Mouse (Mus musculus) spleen, embryonic (tissue): ENCODE measurements around the gene Acp4.
"Not testable (repeated sequence)": the region's sequence is repeated elsewhere in the genome, so short reads cannot be mapped to it uniquely, and the experiment has no call there.

ENCODE experiments used
- CTCF ChIA-PET: fragments of 350-600 bp; sonication (Branson Sonifier 250); formaldehyde crosslinking; loops from one replicate; lab custom pipeline; 2022; lab: Charles Lee

The Acp4 gene

GRCm38 (mm10) chr7:44262791-44263643, 5.8 kb upstream of the Acp4 start:
- CTCF ChIA-PET, result interaction anchor here (1.0 to 1.4 kb wide), 3 partner anchors 50 to 88 kb away, joined by 3 to 4 read pairs (median 4); no protein-coding TSS in a partner anchor

GRCm38 (mm10) chr7:44261147-44261546, 4.0 kb upstream of the Acp4 start, which contains the start of gene Gm15517:
Gene Gm15517, plus strand, starts transcription at chr7:44261447.
- CTCF ChIA-PET, result no interaction called here

- CTCF ChIA-PET, result interaction anchor here (0.6 kb wide), 1 partner anchor 39 kb away, joined by 3 read pairs; no protein-coding TSS in a partner anchor
Observed at GRCm38 (mm10) chr7:44260410-44260809, 3.2 kb upstream of the Acp4 start.

- CTCF ChIA-PET, result no interaction called here
Observed at GRCm38 (mm10) chr7:44254930-44255329, 2.2 kb downstream of the Acp4 start.

GRCm38 (mm10) chr7:44253023-44253616, 4.1 kb downstream of the Acp4 start:
- CTCF ChIA-PET, result no interaction called here

GRCm38 (mm10) chr7:44250732-44251275, 6.4 kb downstream of the Acp4 start:
- CTCF ChIA-PET, result not testable (repeated sequence)

GRCm38 (mm10) chr7:44249248-44249647, 7.9 kb downstream of the Acp4 start:
- CTCF ChIA-PET, result no interaction called here

- CTCF ChIA-PET, result no interaction called here
Observed at GRCm38 (mm10) chr7:44247971-44248370, 9.2 kb downstream of the Acp4 start.

- CTCF ChIA-PET, result interaction anchor here (0.7 kb wide), 1 partner anchor 985 kb away, joined by 6 read pairs; no protein-coding TSS in a partner anchor
Observed at GRCm38 (mm10) chr7:44246984-44247470, 10.2 kb downstream of the Acp4 start.

GRCm38 (mm10) chr7:44246055-44246983, 10.9 kb downstream of the Acp4 start, which contains the start of the genes 1700028J19Rik and 2410002F23Rik:
Gene 1700028J19Rik, minus strand, starts transcription at chr7:44246695.
Gene 2410002F23Rik, plus strand, starts transcription at chr7:44246722.
- CTCF ChIA-PET, result interaction anchor here (0.7 kb wide), 1 partner anchor 986 kb away, joined by 6 read pairs; no protein-coding TSS in a partner anchor

- CTCF ChIA-PET, result interaction anchor here (0.6 kb wide), 1 partner anchor 131 kb away, joined by 5 read pairs; no protein-coding TSS in a partner anchor
Observed at GRCm38 (mm10) chr7:44244080-44244479, 13.1 kb downstream of the Acp4 start.

GRCm38 (mm10) chr7:44241163-44241562, 16.0 kb downstream of the Acp4 start:
- CTCF ChIA-PET, result no interaction called here

- CTCF ChIA-PET, result no interaction called here
Observed at GRCm38 (mm10) chr7:44240712-44241111, 16.5 kb downstream of the Acp4 start.

GRCm38 (mm10) chr7:44239913-44240312, 17.3 kb downstream of the Acp4 start:
- CTCF ChIA-PET, result no interaction called here

GRCm38 (mm10) chr7:44235909-44236308, 21.3 kb downstream of the Acp4 start, which contains the start of gene Gm36864:
Gene Gm36864, plus strand, starts transcription at chr7:44236177.
- CTCF ChIA-PET, result no interaction called here

GRCm38 (mm10) chr7:44225076-44225475, 32.1 kb downstream of the Acp4 start, which contains the start of gene Klk1:
Gene Klk1, plus strand, starts transcription at chr7:44225360.
- CTCF ChIA-PET, result no interaction called here

GRCm38 (mm10) chr7:44222335-44222734, 34.8 kb downstream of the Acp4 start:
- CTCF ChIA-PET, result not testable (repeated sequence)

GRCm38 (mm10) chr7:44221601-44222000, 35.6 kb downstream of the Acp4 start:
- CTCF ChIA-PET, result interaction anchor here (0.6 kb wide), 1 partner anchor 39 kb away, joined by 3 read pairs; no protein-coding TSS in a partner anchor

GRCm38 (mm10) chr7:44215645-44216044, 41.5 kb downstream of the Acp4 start, which contains the start of gene Klk1b5:
Gene Klk1b5, plus strand, starts transcription at chr7:44215945.
- CTCF ChIA-PET, result no interaction called here

GRCm38 (mm10) chr7:44208307-44208706, 48.9 kb downstream of the Acp4 start:
- CTCF ChIA-PET, result no interaction called here
